Mouse (Mus musculus): ENCODE measurements around the gene Zbp1. TPM values are rescaled to one million over a fixed set of nuclear protein-coding genes. Genes with fewer than 3 reads are reported as not detected.

Zbp1 gene
- total RNA-seq, 2 experiments from 2014 or later, result 0.47 TPM; not detected in 1

DNA sequence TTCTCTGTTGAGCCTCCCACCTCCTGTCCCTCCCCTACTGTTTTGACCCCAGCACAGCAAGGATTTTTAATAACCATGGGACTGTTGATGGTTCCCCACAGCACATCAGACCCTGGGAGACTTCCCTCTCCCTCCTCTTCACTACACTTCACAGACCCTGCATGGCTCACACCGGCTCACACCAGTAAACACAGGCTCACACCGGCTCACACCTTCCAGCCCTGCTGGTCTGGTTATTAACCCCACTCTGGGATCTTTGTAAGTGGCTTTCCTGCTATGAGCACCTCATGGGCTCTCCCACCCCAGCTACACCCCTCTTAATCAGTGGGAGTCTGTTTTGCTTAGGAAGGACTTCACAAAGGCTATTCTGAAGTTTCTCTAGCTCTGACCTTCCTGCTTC is 29.2 kb upstream of the Zbp1 start:
- DNase-seq (ENCODE audit: low spot score), result no peak

DNA sequence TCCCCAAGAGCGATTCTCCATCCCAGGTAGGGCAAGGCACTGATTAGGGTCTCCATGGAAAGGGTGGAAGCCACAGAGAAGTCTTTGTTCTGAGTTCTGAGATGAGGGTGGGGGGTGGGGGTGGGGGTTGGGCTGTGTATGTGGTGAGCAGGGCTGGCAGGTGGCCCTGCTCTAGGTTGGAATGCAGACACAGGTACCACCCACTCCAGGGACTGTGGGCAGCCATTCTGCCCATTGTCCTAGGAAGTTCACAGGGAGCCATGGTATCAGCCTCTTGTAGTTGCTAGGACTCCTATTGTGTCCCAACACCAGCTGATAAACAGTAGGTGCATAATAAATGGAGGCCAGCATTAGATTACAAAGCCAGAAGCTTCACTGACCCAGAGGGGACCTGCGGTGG is 28.5 kb upstream of the Zbp1 start:
- DNase-seq (ENCODE audit: low spot score), result no peak

DNA sequence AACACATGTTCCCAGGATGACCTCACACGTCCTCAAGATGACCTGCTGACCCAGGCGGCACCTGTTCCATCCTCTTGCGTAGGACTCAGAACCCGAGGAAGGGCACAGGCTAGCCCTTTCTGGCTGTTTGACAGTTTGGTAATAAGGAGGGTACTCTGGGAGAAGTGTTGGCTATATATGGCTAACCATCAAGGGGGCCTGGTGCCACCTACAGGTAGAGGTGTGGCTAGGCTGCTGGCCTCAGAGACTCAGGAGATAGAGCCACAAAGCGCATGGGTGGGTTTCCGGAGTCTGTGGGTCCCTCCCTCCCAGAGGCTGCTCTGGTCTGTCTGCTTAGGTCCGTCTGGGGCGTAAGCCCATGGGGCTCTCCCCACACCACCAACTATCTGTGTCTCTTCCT is 28.0 kb upstream of the Zbp1 start:
- DNase-seq (ENCODE audit: low spot score), result no peak

DNA sequence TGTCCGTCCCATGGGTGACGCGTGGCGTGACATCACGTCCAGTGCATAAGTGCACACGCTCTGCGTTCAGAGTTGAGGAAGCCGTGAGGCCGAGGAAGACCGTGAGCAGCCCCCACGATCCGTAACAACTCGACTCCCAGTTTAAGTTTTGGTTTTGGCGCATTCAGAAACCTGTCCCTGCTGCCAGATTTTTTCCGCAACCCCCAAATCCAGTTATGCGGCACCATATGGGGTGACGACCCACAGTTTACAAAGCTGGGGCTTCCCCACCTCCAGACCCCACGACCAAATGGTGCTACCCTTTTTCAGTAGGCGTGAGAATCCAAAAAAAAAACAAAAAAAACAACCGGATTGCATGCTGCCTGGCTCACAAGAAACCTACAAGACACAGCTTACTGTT is 26.5 kb upstream of the Zbp1 start:
- DNase-seq (ENCODE audit: low spot score), result no peak

DNA sequence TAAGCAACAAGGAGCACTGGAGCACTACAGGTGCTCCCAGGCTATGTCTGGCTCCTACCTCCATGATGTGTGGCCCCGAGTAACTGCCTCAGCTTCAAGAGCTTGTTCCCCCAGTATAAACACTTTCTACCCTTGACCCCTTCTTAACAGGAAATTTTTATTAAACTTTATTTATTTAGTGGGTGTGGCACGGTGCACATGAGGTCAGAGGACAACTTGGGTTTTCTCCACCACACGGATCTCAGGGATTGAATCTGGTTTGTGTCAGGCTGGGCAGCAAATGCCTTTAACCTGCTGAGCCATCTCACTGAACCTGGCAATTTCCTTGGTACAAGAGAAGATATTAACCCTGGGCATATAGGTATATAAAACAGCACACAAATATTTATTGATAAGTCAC is 25.4 kb upstream of the Zbp1 start:
- no peak for DNase-seq (ENCODE audit: low spot score)

DNA sequence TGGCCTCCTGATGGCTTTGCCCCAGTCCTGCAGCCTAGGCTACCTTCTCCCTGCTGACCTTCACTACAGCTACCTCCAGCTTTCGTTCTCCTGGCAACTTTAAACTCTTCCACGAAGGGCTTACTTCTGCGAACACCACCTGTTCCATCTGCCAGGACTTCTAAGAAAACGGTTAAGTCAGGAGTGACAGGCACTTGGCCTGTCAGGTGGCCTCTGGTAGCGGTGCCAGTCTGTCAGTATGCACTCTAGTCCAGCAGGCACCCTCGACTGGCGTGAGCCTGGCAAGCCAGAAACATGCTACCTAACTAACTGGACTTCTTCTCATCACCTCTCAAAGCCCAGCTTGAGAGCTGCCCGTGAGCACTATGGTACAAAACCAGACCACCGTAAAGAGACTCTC is 24.9 kb upstream of the Zbp1 start:
- DNase-seq (ENCODE audit: low spot score), result peak; percentile 78

DNA sequence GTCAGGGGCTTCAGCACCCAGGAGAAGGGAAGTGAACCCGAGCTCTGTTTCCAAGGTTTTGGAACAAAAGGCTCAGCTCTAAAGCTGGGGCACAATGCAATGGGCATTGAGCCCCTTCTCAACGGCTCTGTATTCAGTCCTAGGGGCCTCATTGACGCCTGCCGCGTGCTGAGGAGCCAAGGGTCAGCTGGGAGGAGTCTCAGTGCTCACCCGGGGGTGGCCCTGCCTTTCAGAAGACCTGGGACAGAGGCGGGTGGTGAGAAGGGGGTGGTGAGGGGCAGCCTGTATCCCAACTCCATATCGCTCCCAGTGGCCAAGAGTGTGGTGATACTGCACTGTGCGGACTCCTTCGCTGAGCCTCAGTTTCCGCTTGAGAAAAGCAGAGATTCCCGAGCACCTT is 24.2 kb upstream of the Zbp1 start:
- no peak for DNase-seq (ENCODE audit: low spot score)

DNA sequence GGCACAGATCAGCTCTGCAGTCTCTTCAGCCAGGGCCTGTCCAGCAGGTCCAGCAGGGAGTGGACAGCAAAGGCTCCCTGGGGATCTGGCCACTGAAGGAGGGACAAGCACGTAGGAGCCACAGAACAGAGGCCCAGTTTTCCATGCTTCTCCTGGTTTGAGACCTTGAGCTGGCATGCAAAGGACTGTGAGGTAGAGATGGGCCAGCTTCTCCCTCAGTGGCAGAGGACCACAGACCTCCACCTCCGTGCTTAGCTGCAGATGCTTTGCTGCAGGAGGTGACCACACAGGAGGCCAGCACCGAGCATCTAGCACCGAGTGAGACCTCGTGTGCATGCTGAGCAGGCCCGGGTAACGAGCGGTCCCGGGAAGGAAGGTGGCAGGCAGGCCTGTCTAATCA is 22.0 kb upstream of the Zbp1 start:
- DNase-seq (ENCODE audit: low spot score), result no peak

DNA sequence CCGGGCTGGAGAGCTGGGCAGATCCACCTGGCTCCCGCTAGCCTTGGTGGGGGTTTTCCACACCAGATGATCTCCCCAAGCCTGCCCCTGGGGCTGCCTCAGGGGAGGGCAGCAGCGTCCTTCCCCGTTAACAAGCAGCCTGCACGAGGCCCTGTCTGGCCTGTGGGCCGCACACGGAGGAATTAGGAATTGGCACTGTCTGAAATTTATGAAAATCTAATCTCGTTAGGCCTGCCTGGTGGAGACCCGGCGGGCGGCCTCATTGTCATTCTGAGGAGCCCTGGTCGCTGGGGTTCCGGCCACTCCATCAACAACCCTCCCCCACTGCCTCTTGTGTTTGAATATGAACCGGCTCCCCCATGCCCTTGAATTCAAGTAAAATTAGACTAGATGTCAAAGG is 19.8 kb upstream of the Zbp1 start:
- DNase-seq (ENCODE audit: low spot score), result no peak

DNA sequence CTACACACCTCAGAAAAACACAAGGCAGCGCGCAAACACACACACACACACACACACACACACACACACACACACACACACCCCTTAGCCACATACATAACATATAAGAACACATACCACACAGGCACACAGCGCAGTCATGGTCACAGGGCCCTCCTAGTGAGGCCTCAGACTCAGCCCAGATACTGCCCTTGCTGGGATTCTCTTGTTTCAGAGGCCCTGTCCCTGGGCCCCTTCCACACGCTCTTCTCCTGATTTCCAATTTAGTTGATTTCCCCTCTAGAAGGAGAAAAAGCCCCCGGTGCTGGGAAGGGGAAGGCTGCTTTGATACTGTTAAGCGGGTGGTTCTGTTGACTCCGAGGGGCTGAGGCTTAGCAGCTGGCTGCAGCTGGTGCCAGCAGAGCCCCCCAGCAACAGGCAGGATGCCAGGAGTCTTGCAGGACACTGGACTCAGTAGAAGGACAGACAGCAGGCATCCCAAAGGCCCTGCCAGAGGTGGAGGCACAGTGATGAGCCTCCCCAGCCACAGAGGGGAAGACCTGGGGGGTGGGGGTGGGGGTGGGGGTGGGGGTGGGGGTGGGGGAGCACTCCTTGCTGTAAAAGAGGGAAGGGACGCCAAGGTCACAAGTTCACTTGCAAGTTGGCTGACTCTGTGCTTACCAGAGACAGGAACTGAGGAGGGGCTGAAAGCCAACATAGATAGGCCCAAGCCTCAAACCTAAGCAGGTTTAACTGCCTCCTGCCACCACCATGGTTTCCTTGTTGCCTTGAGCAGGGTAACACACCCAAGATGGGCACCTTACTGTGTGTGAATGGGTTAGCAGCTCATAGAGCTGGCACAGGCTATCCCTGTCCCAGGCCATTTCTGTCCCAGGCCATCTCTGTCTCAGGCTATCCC is 17.0 kb upstream of the Zbp1 start:
- no peak for DNase-seq (ENCODE audit: low spot score)

DNA sequence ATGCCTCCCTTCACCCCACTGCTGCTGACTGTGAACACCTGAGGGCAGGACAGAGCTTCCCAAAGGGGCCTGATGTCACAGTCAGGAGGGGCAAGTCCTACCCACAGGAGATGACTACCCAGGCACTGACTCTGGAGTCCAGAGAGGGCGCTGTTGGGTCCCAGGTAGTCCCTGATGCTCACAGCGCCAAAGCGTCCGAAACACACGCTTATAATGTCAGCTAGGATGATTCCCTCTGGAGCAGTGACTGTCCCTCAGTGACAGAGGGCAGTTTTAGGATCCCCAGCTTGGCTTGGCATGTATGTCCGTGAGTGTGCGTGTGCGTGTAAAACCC is 14.0 kb upstream of the Zbp1 start:
- no peak for DNase-seq (ENCODE audit: low spot score)

DNA sequence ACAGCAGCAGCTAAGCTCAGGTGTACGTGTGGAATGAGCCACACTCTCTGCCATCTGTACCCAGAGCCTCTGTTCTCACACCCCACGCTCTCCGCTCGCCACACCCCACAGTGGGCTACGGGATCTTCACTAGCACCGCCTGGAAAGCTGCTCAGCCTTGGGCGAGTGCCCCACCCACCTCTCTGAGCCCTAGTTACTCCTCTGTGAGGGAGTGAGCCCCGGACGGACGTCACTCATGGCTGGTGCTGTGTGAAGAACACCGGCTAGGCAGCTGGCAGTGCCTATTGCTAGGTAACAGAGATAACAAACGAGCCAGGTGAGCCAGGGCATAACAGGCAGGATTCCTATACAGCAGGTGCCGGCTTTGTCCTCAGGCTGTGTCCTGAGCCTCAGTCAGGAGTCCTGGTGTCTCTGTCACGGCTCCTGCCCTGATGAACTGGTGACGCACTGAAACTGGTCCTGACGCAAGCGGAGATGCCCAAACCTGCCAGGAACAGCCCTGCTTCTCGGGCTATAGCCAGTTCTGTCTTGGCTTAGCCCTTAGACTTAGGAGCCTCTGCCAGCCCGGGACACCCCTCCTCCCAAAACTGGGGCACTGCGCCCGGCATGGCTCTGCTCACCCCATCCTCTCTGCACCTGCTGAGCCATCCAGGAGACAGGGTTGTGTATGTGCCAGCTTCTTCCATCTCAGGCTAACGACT is 13.5 kb upstream of the Zbp1 start:
- no peak for DNase-seq (ENCODE audit: low spot score)

DNA sequence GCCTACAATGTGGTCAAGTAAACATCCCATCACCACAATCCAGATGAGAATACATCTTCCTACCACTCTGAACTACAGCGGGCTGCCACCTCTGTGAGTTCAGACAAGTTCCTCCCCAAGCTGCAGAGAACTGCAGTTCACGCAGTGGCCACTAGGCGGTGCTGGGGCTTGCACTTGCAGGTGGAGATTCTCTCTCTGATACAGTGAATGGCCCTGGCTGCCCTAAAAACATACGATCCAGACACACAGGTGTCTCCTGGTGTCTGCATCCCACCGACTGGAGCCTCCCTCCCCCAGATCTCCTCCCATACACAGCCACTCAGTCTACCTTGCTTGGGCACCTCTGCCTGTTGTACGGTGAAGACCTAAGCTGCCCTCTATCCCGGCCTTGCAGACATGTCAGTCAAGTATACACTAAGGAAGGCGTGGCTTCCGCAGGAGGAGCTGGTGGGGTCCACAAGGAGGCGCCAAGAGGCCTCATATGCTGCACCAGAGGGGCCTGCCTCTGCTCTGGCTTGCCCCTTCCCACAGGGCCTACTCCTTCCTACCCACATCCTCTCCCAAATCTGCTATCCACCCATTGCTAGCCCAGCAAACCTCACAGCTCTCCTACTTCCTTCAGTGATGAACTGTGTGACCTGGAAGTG is 11.0 kb upstream of the Zbp1 start:
- DNase-seq (ENCODE audit: low spot score), result peak; percentile 92

DNA sequence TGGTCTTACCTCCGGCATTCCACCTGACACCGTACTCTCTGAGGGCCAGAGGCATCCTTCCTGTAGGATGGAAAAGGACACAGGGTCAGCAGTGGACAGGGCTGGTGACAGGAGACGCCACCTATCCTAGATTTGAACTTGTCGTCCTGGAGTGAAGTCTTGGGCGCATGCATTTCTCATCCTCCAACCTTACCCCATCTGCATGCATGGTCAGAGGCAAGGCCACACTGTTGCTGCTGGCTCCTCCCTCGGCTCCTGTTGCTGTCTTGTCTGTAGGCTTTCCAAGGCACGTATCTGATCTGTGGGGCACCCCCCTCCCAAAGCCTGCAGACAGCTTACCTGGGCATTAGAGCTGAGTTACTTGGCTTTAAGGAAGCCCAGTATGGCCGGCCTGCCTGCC is 9.8 kb upstream of the Zbp1 start:
- DNase-seq (ENCODE audit: low spot score), result no peak

DNA sequence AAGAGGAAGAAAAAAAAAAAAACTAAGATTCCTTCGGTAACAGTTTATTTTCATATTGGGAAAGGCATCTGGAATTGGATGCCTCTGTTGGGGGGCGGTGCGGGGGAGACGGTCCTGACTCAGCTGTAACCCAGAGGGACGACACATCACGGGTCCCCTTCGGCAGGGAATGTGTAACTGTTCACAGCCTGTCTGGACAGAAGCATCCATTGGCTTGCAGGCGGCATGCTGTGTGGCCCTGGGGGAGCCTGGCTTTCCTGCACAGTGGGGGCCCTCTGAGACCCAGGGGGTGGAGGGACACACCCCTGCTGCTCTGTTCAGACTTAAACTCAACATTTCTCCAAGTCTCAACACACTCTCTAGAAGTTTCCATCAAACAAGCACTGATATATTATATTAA is 8.1 kb upstream of the Zbp1 start:
- no peak for DNase-seq (ENCODE audit: low spot score)

DNA sequence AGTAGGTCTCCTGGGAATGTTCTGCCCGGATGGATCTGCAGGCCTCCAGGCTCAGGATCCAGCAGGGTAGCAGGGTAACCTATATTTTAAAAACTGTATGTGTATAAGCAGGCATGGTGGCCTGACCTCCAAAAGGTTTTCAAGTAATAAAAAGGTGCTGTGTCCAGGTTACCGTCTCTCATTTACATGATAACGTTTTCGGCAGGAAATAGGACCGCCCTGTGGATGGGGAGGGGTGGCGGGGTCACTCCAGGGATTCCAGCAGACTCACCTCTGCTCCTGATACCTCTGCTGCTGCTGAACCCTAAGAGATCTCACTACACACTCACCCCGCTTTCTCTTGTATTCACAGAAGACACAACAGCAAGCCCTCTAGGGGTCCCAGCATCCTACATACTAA is 7.2 kb upstream of the Zbp1 start:
- no peak for DNase-seq (ENCODE audit: low spot score)

DNA sequence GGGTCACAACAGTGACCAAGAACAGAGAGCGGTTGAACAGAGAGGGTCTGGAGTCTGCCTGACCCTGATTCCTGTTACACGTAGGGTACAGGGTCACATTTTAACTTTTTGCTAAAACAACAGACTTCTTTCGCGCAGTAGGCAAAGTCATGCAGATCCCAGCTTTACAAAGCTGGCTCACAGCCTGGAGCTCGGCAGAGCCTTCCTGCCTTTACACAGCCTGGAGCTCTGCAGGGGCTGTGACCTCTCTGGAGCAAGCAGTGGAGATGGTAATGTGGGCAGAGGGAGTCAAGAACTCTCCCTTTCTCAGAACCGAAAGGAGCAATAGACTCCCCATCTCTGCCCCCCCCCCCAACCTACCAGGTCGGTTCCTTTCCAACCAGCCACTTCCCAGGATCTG is 6.1 kb upstream of the Zbp1 start:
- no peak for DNase-seq (ENCODE audit: low spot score)

DNA sequence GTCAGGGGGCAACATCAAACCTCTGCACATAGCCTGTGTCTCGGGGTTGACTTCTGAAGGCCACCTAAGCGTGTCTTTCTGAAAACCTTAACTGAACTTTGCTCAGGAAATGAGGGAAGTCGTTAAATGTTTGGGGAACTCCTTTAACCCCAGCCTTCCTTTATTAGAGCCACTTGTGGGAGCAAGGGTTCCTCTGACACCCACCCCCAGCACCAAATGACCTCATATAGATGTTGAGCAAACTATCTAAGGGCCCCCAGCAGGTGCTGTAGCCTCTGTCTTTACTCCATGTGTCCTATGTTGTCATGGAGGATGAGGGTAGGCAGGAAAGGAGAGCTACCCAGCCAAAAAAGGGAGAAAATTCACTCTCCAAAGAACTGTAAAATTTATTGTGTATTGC is 5.4 kb upstream of the Zbp1 start:
- no peak for DNase-seq (ENCODE audit: low spot score)

DNA sequence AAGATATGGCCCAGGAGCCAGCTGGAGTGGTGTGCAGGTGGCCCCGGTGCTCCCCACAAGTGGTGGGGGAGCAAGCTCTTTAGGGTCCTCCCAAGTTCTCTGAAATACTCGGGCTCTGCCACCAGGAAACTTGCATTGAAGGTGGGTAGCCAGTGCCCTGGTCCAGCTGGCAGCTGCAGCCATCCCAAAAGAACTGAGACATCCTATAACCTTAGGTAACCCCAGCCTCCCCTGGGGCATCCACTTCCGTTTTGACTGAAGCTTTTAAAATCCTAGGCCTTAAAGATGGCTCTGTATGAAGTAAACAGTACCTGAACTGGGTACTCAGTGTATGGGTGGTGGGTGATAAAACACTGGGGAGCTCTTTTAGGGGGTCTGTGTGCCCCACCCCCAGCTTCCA is 4.8 kb upstream of the Zbp1 start:
- DNase-seq (ENCODE audit: low spot score), result no peak

DNA sequence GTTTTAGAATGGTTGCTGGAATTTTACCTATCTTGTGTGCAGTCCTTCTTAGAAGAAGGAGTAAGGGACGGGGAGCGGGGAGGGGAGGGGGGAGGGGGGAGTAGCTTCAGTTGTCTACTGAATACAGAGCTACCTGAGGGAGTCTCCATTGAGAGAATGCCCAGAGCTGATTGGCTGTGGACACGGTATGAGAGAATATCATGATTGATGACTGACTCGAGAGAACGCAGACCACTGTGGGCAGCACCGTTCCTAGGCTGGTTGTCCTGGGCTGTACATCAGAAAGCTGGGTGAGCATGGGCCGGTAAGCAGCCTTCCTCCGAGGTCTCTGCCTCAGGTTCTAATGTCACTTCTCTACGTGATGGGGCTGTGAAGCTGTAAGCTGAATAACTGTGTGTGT is 2.0 kb upstream of the Zbp1 start:
- DNase-seq (ENCODE audit: low spot score), result no peak

DNA sequence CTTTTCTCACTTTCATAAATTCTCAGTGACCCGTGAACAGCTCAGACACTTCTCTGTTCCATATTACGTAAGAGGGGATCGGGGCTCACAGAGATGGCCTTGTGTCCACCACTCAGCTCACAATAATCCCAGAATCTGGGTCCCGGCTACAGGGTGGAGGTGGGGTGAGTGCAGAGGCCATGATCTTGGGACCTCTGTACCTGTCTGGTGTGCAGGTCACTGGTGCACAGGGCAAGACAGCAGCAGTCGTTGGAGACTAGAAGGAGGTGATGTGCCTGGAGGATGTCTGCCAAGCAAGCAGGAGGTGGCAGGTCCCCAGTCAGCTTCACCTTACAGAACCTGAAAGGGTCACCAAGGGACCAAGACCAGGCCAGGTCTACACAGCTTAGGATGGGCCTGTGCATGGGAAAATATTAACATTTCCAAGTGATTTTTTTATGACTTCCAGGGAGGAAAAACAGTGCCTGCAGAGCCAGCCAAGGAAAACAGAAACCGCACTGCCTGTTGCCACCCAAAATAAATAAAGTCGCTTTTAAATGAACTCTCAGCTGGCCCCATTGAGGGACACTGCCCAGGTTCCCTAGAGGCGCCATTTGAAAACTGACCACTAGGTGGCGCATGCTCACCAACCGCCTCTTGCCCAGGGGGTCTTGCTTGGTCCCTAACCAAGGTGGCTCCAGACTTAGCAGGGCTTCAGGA is 682 bp upstream of the Zbp1 start:
- peak; percentile 39 for DNase-seq (ENCODE audit: low spot score)

DNA sequence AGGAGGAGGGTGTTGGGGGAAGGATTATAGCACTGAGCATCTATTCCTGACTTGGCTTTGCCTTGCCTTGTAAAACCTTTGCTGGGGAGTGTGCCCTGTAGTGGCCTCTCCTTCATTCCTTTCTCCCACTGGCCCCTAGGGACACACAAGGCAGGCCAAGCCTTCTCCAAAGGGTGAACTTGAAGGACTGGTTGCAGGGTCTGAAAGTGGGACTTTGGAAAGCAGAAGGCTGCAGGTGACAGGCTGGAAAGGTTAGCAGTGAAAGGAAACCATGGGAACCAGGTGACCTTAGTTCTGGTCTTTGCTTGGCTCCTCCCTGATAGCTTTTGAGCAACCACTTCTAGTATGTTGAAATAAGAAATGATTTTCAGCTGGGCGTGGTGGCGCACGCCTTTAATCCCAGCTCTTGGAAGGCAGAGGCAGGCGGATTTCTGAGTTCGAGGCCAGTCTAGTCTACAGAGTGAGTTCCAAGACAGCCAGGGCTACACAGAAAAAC is 912 bp downstream of the Zbp1 start:
- DNase-seq (ENCODE audit: low spot score), result no peak
